Mouse (Mus musculus): ENCODE measurements around the gene Gbp6.
"Not testable (repeated sequence)": the region's sequence is repeated elsewhere in the genome, so short reads cannot be mapped to it uniquely, and the experiment has no call there.

DNA sequence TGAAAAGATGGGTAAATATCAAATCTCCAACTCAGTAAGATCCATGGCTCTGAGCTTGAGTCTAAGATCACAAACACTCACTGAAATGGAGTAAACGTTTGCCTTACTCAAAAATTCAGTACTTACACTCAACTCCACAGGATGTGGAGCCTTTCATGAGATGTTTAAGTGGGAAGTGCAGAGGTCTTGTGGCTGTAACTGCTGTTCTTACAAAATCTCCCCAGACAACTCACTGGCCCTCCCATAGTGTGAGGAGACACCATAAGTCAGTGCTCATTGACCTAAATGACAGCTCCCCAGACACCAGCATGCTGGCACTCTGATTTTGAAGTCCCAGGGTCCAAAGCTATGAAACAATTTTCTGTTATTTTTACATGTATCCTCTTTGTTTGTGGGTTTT is 15.7 kb upstream of the Gbp6 start:
- not testable (repeated sequence) for TF ChIP-seq ZC3H11A (IDR thresholded peaks at IDR 0.05; ENCODE audit: borderline replicate concordance, low read depth, low read length); CHD2 (IDR thresholded peaks at IDR 0.05; ENCODE audit: low read depth, low read length); ZNF384 (IDR thresholded peaks at IDR 0.05; ENCODE audit: low read depth, low read length); HCFC1 (IDR thresholded peaks at IDR 0.05; ENCODE audit: borderline replicate concordance, insufficient read depth, low read length); MAFK (IDR thresholded peaks at IDR 0.05; ENCODE audit: insufficient read depth, low read depth, low read length)

Data from ES-E14 (cell line).